Mouse (Mus musculus) small intestine, adult 2 months (tissue): ENCODE data around the gene Mpdz. TPM values are rescaled to one million over a fixed set of nuclear protein-coding genes. Genes with fewer than 3 reads are reported as not detected.

ENCODE experiments used
- H3K27ac ChIP-seq: fragments of 200-500 bp; 2 replicates; pipeline ENCODE4 v1.5.1; 2012; ENCODE audit warnings: low read depth, low read length, control low read depth, inconsistent platforms; ENCODE audit not compliant: insufficient read depth
- H3K27me3 ChIP-seq: fragments of 200-500 bp; 2 replicates; pipeline ENCODE4 v1.6.1; 2012; ENCODE audit warnings: mild to moderate bottlenecking, moderate library complexity, low read length, inconsistent platforms; ENCODE audit not compliant: control insufficient read depth, insufficient read depth
- H3K36me3 ChIP-seq: fragments of 200-500 bp; 2 replicates; pipeline ENCODE4 v1.6.1; 2012; ENCODE audit warnings: mild to moderate bottlenecking, low read length, control low read depth, inconsistent platforms; ENCODE audit not compliant: control insufficient read depth, insufficient read depth
- H3K4me1 ChIP-seq: fragments of 200-500 bp; 2 replicates; pipeline ENCODE4 v1.6.1; 2012; ENCODE audit warnings: low read length, inconsistent platforms, mixed read lengths; ENCODE audit not compliant: control insufficient read depth, insufficient read depth, insufficient read length
- H3K4me3 ChIP-seq: fragments of 200-500 bp; 2 replicates; pipeline ENCODE4 v1.5.1; 2012; ENCODE audit warnings: low read depth, mild to moderate bottlenecking, control low read depth, inconsistent platforms, low read length, moderate library complexity
- CTCF ChIP-seq: fragments of 200-500 bp; IDR thresholded peaks from 2 replicates; pipeline ENCODE4 v1.5.1; 2012; ENCODE audit warnings: low read depth, mild to moderate bottlenecking, control low read depth, inconsistent platforms, low read length, moderate library complexity, mixed read lengths; ENCODE audit not compliant: insufficient replicate concordance, insufficient read length; ENCODE audit errors: extremely low read depth
- POLR2A ChIP-seq: fragments of 200-500 bp; IDR thresholded peaks from 2 replicates; pipeline ENCODE4 v1.6.1; 2012; ENCODE audit warnings: low read depth, mild to moderate bottlenecking, control low read depth, inconsistent platforms, low read length, moderate library complexity
- WGBS: fragments of 180-500 bp; shearing (Covaris S2); methylation state at CpG from one replicate; pipeline ENCODE4 v1.1.7; 2018; 5-methylcytosine and 5-hydroxymethylcytosine counted together
- polyA plus RNA-seq: library from polyadenylated mRNA; depleted of rRNA; stranded (reverse); fragments of >200 nt; gene quantifications from 2 replicates; pipeline ENCODE4 v1.2.3, GENCODE M21; 2012

Gene Mpdz
- polyA plus RNA-seq, 1 experiment, result 0.99 TPM

DNA sequence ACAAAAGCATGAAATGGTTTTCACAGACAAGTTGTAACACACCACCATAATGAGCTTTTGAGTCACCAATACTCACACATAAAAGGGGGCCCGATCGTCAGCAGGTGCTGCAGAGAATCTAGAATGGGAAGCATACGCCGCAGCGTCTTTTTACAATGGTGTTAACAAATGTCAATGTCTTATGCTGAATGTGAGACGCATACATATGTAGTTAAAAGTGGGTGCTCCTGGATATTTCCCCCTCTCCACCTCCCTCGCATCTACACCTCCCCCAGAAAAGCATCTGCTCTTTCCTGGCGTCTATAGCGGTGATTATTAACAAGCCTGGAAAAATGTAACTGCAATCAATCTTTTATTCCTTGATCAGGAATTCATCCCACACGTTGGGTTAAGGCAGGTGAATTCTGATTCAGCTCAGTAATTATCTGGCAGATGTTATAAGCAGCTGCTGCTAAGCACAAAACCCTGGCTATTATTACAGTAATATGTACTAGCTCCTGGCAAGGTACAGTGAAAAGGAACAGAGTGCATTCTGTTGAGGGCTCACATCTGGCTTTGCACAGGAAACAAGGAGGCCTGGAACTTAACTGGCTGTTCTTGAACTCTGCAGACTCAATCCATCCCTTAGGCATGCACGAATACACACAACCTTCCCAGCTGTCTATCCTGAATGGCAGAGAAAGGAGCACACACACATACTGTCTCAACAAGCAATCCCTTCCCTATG is 109.6 kb downstream of the Mpdz start:
- no peaks in the 10 kb centered on the region for H3K36me3 ChIP-seq
- TF ChIP-seq POLR2A (no peak), CTCF (no peak)
- WGBS, result 76% methylated on average over 11 of the region's 11 CpGs
- no peaks in the 10 kb centered on the region for H3K27me3 ChIP-seq
- H3K4me1 ChIP-seq, result no peaks in the 10 kb centered on the region
- H3K4me3 ChIP-seq, result no peak overlapping the region
- no peak overlapping the region for H3K27ac ChIP-seq

GRCm38 (mm10) chr4:81332439-81332841 is 110.2 kb downstream of the Mpdz start:
- Histone ChIP-seq H3K36me3 (no peaks in the 10 kb centered on the region), H3K27me3 (no peaks in the 10 kb centered on the region), H3K4me3 (no peak overlapping the region), H3K4me1 (no peaks in the 10 kb centered on the region), H3K27ac (no peak overlapping the region)
- WGBS, result 66% methylated on average over 6 of the region's 6 CpGs
- TF ChIP-seq POLR2A (no peak), CTCF (no peak)

DNA sequence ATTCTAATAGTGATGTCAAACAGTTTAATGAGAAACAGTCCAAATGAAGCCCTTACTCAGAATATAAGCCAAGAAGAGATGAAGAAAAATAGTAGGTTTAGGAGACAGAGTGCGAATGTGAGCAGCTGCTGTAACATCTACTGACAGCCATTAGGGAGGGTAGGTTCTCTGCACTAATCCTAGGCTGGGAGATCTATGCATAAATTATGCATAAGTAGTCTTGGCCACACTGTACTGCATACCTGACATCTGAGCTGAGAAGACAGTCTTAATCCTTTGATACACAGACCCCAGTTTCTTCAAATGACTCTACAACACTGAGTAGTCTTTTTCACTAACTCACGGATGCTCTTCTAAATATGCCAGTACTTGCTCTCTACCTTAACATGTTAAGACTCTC is 114.9 kb downstream of the Mpdz start:
- no peaks in the 10 kb centered on the region for H3K4me1 ChIP-seq
- H3K27me3 ChIP-seq, result no peaks in the 10 kb centered on the region
- H3K27ac ChIP-seq, result no peak overlapping the region
- H3K4me3 ChIP-seq, result no peak overlapping the region
- TF ChIP-seq POLR2A, result no peak
- TF ChIP-seq CTCF, result no peak
- no peaks in the 10 kb centered on the region for H3K36me3 ChIP-seq
- 87% methylated on average over 2 of the region's 2 CpGs for WGBS

GRCm38 (mm10) chr4:81323853-81324252 is 118.8 kb downstream of the Mpdz start:
- Histone ChIP-seq H3K27me3 (no peaks in the 10 kb centered on the region), H3K4me1 (no peaks in the 10 kb centered on the region), H3K36me3 (no peaks in the 10 kb centered on the region), H3K4me3 (no peak overlapping the region), H3K27ac (no peak overlapping the region)
- no peak for TF ChIP-seq CTCF
- 88% methylated on average over 4 of the region's 4 CpGs for WGBS

GRCm38 (mm10) chr4:81322232-81322631 is 120.4 kb downstream of the Mpdz start:
- no peaks in the 10 kb centered on the region for H3K4me1 ChIP-seq
- no peaks in the 10 kb centered on the region for H3K27me3 ChIP-seq
- H3K36me3 ChIP-seq, result no peaks in the 10 kb centered on the region
- TF ChIP-seq CTCF (no peak), POLR2A (no peak)
- H3K4me3 ChIP-seq, result no peak overlapping the region
- WGBS, result 83% methylated on average over 3 of the region's 3 CpGs
- no peak overlapping the region for H3K27ac ChIP-seq

DNA sequence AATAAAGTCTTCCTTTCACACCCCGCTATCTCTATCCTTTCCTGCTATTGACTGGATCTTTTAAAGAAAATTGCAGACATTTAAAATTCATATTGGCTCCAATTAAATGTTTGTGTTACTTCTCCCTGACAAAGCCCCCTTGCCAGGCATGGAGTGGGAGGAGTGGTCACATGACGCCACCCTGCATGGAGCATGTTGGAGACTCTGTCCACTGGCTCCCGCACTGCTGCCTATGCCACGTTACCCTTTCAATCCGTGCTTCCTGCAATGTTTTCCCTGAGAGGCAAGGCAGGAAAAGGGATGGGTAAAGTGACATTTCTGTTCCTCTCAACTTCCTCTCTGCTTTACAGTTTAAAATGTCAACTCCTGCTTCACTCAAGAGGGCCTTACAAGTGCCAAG is 128.0 kb downstream of the Mpdz start:
- no peak overlapping the region for H3K27ac ChIP-seq
- H3K4me1 ChIP-seq, result no peaks in the 10 kb centered on the region
- TF ChIP-seq CTCF (no peak), POLR2A (no peak)
- H3K4me3 ChIP-seq, result no peak overlapping the region
- H3K27me3 ChIP-seq, result no peaks in the 10 kb centered on the region
- H3K36me3 ChIP-seq, result no peaks in the 10 kb centered on the region
- WGBS, result 87% methylated on average over 5 of the region's 5 CpGs

- H3K4me3 ChIP-seq, result no peak overlapping the region
- no peaks in the 10 kb centered on the region for H3K36me3 ChIP-seq
- H3K4me1 ChIP-seq, result no peaks in the 10 kb centered on the region
- H3K27ac ChIP-seq, result no peak overlapping the region
- no peak for TF ChIP-seq POLR2A
- no peak for TF ChIP-seq CTCF
- no peaks in the 10 kb centered on the region for H3K27me3 ChIP-seq
- WGBS, result 79% methylated on average over 4 of the region's 4 CpGs
These were observed 129.4 kb downstream of the Mpdz start for GRCm38 (mm10) chr4:81313246-81313645.

DNA sequence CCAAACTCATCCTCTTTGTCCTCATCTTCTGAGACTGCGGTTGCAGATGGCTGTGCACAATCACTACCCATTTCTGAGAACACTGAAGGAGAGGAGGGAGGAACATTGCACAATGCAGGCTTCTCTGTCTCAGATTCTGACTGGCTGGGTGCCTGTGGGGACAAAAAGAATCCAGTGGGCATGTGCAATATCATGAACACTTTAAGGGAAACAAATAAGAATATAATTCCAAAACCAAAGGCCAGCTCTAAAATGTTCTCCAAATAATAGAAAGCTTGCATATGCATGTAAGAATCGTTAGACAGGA is 132.5 kb downstream of the Mpdz start:
- WGBS, result 65% methylated on average over 2 of the region's 2 CpGs
- TF ChIP-seq POLR2A (no peak), CTCF (no peak)
- Histone ChIP-seq H3K36me3 (no peaks in the 10 kb centered on the region), H3K27ac (no peak overlapping the region), H3K4me1 (no peaks in the 10 kb centered on the region), H3K27me3 (no peaks in the 10 kb centered on the region), H3K4me3 (no peak overlapping the region)
